Mouse (Mus musculus) stomach, embryonic 15.5 days (tissue): Measurements from ENCODE around the gene Pdyn. TPM values are rescaled to one million over a fixed set of nuclear protein-coding genes. Genes with fewer than 3 reads are reported as not detected.

Experiments used
- ATAC-seq: fragments of 200-750 bp; cut with Nextera tagmentation; 2 replicates; pipeline ENCODE4 v1.8.0; 2017; ENCODE audit warnings: low read depth, moderate number of reproducible peaks, moderate TSS enrichment; ENCODE audit not compliant: insufficient read depth, low FRiP score
- H3K27ac ChIP-seq: fragments of 300-500 bp; sonication (generic); 2 replicates; pipeline ENCODE4 v1.5.1; 2015; ENCODE audit warnings: mild to moderate bottlenecking, inconsistent platforms
- H3K27me3 ChIP-seq: fragments of 300-500 bp; sonication (generic); replicated peaks from 2 replicates; pipeline ENCODE4 v1.6.1; 2015; ENCODE audit warnings: inconsistent platforms
- H3K36me3 ChIP-seq: fragments of 300-500 bp; sonication (generic); 2 replicates; pipeline ENCODE4 v1.6.1; 2015; ENCODE audit warnings: inconsistent platforms
- H3K4me1 ChIP-seq: fragments of 300-500 bp; sonication (generic); 2 replicates; pipeline ENCODE4 v1.6.1; 2015; ENCODE audit warnings: inconsistent platforms
- H3K4me2 ChIP-seq: fragments of 300-500 bp; sonication (generic); 2 replicates; pipeline ENCODE4 v1.6.1; 2015; ENCODE audit warnings: mild to moderate bottlenecking, inconsistent platforms
- H3K4me3 ChIP-seq: fragments of 300-500 bp; sonication (generic); replicated peaks from 2 replicates; pipeline ENCODE4 v1.5.1; 2015; ENCODE audit warnings: inconsistent platforms
- H3K9ac ChIP-seq: fragments of 300-500 bp; sonication (generic); 2 replicates; pipeline ENCODE4 v1.6.1; 2015; ENCODE audit warnings: inconsistent platforms
- H3K9me3 ChIP-seq: fragments of 300-500 bp; sonication (generic); 2 replicates; pipeline ENCODE4 v1.6.1; 2016; ENCODE audit warnings: inconsistent platforms
- WGBS: fragments of 180-500 bp; shearing (Covaris S2); methylation state at CpG from one replicate; pipeline ENCODE4 v1.1.7; 2015; 5-methylcytosine and 5-hydroxymethylcytosine counted together
- polyA plus RNA-seq: library from polyadenylated mRNA; unstranded; fragments of >200 nt; fragmentation: Nextera tagmentation; extraction: Ambion mirVana; gene quantifications from 2 replicates; pipeline ENCODE4 v1.2.1, GENCODE M21; 2015

Gene Pdyn
- polyA plus RNA-seq, 1 experiment from 2014 or later = 0.26 TPM

GRCm38 (mm10) chr2:129653632-129654031 lies 46.0 kb downstream of the Pdyn start:
- Histone ChIP-seq H3K4me2 (no peak overlapping the region), H3K27ac (no peak overlapping the region), H3K9me3 (no peaks in the 10 kb centered on the region), H3K9ac (no peak overlapping the region), H3K27me3 (no peaks in the 10 kb centered on the region), H3K4me1 (no peaks in the 10 kb centered on the region), H3K36me3 (no peaks in the 10 kb centered on the region), H3K4me3 (no peak overlapping the region)
- WGBS = 77% methylated on average over 2 of the region's 2 CpGs
- ATAC-seq = no peak

GRCm38 (mm10) chr2:129652616-129653015 lies 47.0 kb downstream of the Pdyn start:
- H3K9ac ChIP-seq = no peak overlapping the region
- WGBS = 62% methylated on average over 4 of the region's 4 CpGs
- no peak overlapping the region for H3K27ac ChIP-seq

More at GRCm38 (mm10) chr2:129652616-129653015, 47.0 kb downstream of the Pdyn start:
- Histone ChIP-seq H3K4me3 (no peak overlapping the region), H3K4me2 (no peak overlapping the region), H3K27me3 (no peaks in the 10 kb centered on the region), H3K9me3 (no peaks in the 10 kb centered on the region), H3K36me3 (no peaks in the 10 kb centered on the region), H3K4me1 (no peaks in the 10 kb centered on the region)
- ATAC-seq = no peak

Other genes starting within 250 kb of the Pdyn start
- gene F830045P16Rik, start 163.2 kb downstream of the Pdyn start, polyA plus RNA-seq = 0.09 and 0.22 TPM in 2 replicates
- 25.0 and 30.8 TPM in 2 replicates for gene Sirpa, start 107.0 kb downstream of the Pdyn start, polyA plus RNA-seq
- 11.4 and 12.2 TPM in 2 replicates for gene Stk35, start 100.7 kb upstream of the Pdyn start, polyA plus RNA-seq